Mouse (Mus musculus): Measurements from ENCODE around the gene Slc39a1.
A peak's percentile ranks its signal among the peaks of the same experiment; 100 is the strongest.
"Not testable (repeated sequence)": the region's sequence is repeated elsewhere in the genome, so short reads cannot be mapped to it uniquely, and the experiment has no call there.

Gene Slc39a1

DNA sequence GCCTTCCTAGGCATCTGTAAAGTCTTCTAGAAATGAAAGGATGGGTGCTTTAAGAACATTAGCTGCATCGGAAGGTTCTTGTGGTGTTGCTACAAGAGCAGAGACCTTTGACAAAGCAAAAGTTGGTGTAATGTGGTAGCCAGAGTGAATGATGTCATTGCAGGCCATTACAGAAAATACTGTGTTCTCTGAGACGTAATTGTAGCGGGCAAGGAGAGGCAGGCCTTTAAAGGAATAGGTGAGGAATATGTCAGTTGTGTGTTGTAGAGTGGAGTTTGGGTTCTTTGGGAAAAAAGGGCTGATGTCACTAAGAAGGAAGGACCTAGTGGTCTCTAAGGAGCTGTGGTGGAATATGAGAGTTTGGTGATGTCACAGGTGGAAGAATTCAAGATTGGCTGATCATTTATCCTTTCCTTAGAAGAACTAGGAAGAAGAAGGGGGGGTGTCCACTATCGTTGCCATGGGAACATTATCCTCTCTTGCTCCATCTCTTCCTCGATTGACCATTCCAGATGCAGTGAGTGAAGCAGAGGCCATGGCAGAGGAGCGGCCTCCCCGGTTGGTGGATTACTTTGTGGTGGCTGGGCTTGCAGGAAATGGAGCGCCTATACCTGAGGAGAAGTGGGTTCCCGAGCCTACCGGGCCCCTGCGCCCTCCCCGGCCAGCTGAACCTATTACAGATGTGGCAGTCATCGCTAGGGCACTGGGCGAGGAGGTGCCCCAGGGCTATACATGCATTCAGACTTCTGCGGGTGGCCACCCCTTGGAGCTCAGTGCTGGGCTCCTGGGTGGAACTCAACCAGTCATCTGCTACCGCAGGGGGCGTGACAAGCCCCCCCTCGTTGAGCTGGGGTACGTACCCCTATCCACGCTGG, 19.2 kb downstream of the Slc39a1 start:
- DNase-seq: no peak

- DNase-seq: no peak
Measured at GRCm38 (mm10) chr3:90268190-90268589, 20.2 kb downstream of the Slc39a1 start.

GRCm38 (mm10) chr3:90268971-90269370, 21.0 kb downstream of the Slc39a1 start:
- no peak for DNase-seq

- no peak for DNase-seq
Measured at GRCm38 (mm10) chr3:90270784-90271183, 22.8 kb downstream of the Slc39a1 start.

DNA sequence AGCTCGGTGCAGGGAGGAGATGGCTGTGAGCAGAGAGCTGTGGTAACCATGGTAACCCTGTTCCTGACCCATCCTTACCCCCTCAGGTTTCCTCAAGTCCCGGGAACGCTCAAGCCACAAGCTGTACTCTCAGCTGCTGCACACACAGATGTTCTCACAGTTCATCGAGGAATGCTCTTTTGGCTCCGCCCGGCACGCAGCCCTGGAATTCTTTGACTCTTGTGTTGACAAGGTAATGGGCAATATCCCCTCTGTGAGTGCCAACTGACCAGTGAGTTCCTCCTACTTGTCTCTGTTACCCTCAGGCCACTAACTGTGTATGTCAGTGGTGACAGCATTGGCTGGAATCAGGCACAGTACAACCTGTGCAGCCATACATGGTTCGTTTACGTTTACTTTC, 24.2 kb downstream of the Slc39a1 start:
- DNase-seq: no peak

GRCm38 (mm10) chr3:90273855-90274254, 25.9 kb downstream of the Slc39a1 start:
- DNase-seq: no peak

DNA sequence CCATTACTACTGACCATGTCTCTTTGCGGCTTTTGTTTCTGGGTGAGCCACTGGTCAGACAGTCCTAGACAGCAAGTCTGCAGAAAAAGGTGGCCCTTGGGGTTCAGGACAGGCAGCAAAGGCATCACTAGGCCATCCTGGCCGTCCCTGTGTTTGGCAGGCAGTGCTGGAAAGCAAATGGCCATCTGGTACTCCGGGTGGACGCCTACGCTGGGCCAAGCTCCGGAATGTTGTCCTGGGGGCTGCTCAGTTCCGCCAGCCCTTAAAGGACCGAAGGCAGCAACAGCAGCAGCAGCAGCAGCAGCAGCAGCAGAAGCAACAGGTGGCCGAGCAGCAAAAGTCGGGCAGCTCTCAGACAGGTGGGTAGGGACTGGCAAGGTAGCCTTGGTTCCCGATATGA, 27.3 kb downstream of the Slc39a1 start:
- no peak for DNase-seq

DNA sequence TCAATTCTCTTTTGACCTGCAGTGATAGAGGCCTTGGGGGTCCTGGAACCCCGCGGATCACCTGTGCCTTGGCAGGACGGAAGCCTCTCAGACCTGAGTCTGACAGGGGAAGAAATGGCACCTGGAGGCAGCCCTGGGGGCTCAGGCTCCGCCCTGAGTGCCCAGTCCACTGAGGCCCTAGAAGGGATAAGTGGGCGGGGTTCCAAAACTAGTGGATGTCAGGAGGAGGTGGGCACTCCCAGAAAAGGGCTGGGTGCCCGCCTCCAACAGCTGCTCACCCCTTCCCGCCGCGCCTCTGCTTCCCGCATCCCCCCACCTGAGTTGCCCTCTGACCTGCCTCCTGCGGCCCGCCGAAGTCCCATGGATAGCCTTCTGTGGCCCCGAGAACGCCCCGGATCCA, 28.9 kb downstream of the Slc39a1 start:
- no peak for DNase-seq

GRCm38 (mm10) chr3:90277793-90278192, 29.8 kb downstream of the Slc39a1 start:
- no peak for DNase-seq

DNA sequence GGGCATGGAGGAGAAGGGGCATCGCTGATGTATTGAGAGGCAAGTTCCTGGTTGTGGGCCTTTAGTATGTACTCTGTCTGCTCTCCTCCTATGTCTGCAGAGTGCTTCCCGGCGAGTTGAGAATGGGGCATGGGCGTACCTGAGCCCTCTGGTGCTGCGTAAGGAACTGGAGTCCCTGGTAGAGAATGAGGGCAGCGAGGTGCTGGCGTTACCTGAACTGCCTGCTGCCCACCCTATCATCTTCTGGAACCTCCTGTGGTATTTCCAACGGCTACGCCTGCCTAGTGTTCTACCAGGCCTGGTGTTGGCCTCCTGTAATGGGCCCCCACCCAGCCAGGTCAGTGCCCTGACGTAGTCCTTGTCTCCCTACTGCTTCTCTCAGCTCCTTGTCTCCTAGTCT, 30.2 kb downstream of the Slc39a1 start:
- DNase-seq: no peak

- DNase-seq: no peak
Measured at GRCm38 (mm10) chr3:90279216-90279615, 31.2 kb downstream of the Slc39a1 start.

DNA sequence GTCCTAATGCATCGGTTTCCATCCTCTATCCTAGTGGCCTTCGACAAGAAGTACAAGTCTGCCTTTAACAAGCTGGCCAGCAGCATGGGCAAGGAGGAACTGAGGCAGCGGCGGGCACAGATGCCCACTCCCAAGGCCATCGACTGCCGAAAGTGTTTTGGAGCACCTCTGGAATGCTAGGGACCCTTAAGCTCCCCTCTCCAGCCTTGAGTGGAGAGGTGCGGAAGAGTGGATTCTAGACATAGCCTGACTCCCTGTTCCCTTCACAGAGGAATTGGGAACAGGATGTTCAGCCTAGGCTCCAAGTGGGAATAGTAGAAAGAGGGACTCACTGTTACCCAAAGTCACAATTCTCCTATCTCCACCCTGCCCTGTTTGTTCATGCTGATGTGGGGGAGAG, 31.8 kb downstream of the Slc39a1 start:
- DNase-seq: no peak

DNA sequence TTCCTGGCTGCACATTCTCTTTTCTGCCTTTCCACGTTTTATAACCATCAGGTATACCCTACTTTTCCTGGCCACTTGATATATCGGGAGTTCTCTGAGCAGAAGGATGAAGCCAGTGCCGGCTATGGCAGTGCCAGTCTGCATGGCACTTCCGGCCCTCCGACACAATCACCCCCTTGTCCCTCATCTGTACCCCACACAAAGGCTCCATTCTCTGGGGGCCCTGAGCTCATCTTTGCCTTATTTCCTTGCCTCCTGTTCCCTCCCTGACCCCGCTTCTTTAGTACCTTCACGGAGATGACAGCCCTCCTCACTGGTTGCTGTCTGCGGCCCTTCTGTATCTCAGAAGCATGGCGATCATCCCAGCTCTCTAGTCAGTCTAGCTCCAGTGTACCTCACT, 32.7 kb downstream of the Slc39a1 start:
- DNase-seq: peak; percentile 68

DNA sequence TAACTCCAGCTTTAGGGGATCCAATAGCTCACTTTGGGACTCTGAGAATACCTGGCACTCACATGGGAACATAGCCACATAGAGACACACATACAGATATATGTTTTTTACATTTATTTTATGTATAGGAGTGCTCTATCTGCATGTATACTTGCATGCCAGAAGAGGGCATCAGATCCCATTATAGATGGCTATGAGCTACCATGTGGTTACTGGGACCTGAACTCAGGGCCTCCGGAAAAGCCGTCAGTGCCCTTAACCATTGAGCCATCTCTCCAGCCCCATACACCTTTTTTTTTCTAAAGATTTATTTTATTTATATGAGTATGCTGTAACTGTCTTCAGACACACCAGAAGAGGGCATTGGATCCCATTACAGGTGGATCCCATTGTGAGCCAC, 36.2 kb downstream of the Slc39a1 start:
- no peak for DNase-seq

- DNase-seq: not testable (repeated sequence)
Measured at GRCm38 (mm10) chr3:90289403-90289802, 41.4 kb downstream of the Slc39a1 start.

- no peak for DNase-seq
Measured at GRCm38 (mm10) chr3:90290602-90291001, 42.6 kb downstream of the Slc39a1 start.

DNA sequence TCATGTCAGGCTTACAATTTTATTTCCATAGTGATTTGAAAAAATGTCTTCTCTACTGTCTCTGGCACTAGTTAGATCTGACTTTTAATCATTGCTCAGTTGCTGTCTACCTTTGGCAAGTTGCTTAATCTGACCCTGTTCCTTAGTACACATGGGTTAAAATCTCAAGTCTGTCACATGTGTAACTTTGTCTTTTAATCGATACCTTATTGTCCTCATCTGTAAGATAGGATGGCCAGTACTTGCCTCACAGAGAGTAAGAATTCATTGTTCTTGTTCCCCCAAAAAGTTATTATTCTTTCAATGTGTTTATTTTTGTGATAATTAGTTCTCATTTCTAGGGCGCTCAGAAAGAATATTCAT, 44.0 kb downstream of the Slc39a1 start:
- DNase-seq: no peak

DNA sequence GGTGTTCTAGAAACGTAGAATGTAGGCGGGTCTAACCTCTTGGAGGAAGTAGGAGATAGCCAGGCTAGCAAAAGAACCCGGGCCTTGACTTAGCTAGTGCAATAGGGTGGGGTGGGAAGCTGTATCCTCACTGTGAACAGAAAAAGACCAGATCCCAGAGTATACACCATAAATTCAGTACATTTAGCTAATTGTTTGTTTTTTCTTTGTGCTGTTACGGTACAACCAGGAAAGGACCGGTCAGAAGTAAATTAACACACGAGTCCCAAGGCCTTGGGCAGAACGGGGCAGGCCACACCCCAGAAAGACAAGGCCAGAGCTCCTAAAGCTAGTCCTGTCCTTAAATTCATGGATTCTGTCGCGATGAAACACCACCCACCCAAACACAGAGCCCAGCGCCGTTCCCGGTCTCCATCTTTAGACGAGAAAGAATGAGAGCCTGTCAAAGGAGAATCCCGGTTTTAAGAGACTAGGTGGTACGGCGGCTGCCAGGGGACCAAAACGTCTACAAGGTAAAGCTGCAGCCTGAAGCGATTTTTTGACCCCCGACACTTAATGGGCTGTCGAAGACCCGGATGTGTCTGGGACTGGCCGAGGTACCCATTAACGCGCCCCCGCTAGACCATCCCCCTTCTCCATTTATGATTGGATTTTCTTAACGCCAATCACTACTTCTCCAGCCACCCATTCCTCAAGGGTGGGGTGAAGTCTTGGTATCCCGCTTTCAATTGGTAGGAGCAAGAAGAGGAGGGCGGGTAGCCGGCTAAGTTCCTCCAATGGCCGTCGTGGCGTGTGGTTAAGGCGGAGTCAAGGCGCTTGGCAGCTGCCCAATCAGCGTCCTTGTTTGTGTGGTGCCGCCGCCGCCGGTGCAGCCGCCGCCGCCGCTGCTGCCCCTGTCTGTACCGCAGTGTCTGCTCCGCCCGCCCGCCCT, 44.6 kb downstream of the Slc39a1 start, which contains the start of gene Gatad2b:
TSS of gene Gatad2b (plus strand) at position 834 of the 931 bp plus-strand sequence.
- peak; percentile 100 for DNase-seq

GRCm38 (mm10) chr3:90293352-90294063, 45.5 kb downstream of the Slc39a1 start:
- DNase-seq: peak; percentile 40

DNA sequence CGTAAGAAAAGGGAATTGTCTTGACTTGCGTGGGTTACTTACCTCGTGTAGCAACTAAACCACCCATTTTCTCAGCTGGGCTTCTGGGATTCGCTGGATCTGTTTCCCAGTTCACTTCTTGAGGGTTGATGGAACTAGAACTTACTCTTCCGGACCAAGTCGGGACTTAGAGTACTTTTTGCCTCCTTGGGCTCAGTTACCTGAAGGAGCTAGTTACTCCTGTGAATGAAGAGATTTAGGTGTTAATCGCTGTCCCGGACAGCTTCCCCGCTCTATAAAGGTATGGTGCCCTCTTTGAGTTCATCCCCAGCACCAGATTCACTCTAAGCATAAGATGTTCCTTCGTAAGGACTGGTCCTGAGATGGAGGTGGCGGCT, 46.1 kb downstream of the Slc39a1 start:
- no peak for DNase-seq

- no peak for DNase-seq
Measured at GRCm38 (mm10) chr3:90294651-90295050, 46.7 kb downstream of the Slc39a1 start.
